Mouse (Mus musculus) hindbrain, postnatal 0 days (tissue): ENCODE measurements at regions not wholly inside any gene's neighbourhood (a gene's known extent, or its start where the extent isn't known, plus 50 kb on each side); places are given as distances from the start of the nearest gene placed in this dataset.
A peak's percentile ranks its signal among the peaks of the same experiment; 100 is the strongest.

Source experiments
- ATAC-seq: fragments of 200-750 bp; cut with Nextera tagmentation; 2 replicates; pipeline ENCODE4 v1.8.0; 2017; ENCODE audit warnings: mild to moderate bottlenecking, moderate TSS enrichment, moderate library complexity
- DNase-seq: peaks from one replicate; pipeline ENCODE4 v3.0.0-alpha.2; 2015; ENCODE audit warnings: low spot score
- H3K27ac ChIP-seq: fragments of 300-500 bp; sonication (generic); 2 replicates; pipeline ENCODE4 v1.5.1; 2014; ENCODE audit warnings: mild to moderate bottlenecking
- H3K27me3 ChIP-seq: fragments of 300-500 bp; sonication (generic); 2 replicates; pipeline ENCODE4 v1.6.1; 2014; ENCODE audit warnings: low read length, mixed read lengths; ENCODE audit not compliant: insufficient read depth
- H3K36me3 ChIP-seq: fragments of 300-500 bp; sonication (generic); 2 replicates; pipeline ENCODE4 v1.6.1; 2014; ENCODE audit warnings: low read length, mixed read lengths; ENCODE audit not compliant: insufficient read depth
- H3K4me1 ChIP-seq: fragments of 300-500 bp; sonication (generic); 2 replicates; pipeline ENCODE4 v1.6.1; 2014; ENCODE audit warnings: antibody characterized with exemption, low read length, mixed read lengths; ENCODE audit not compliant: insufficient read depth
- H3K4me2 ChIP-seq: fragments of 300-500 bp; sonication (generic); 2 replicates; pipeline ENCODE4 v1.6.1; 2014; ENCODE audit warnings: low read depth, mild to moderate bottlenecking, low read length, moderate library complexity, mixed read lengths
- H3K4me3 ChIP-seq: fragments of 300-500 bp; sonication (generic); 2 replicates; pipeline ENCODE4 v1.5.1; 2014; ENCODE audit warnings: low read length
- H3K9ac ChIP-seq: fragments of 300-500 bp; sonication (generic); replicated peaks from 2 replicates; pipeline ENCODE4 v1.6.1; 2014; ENCODE audit warnings: mild to moderate bottlenecking, low read length, moderate library complexity, mixed read lengths
- H3K9me3 ChIP-seq: fragments of 300-500 bp; sonication (generic); 2 replicates; pipeline ENCODE4 v1.6.1; 2016; ENCODE audit warnings: low read length, mixed read lengths
- CTCF ChIP-seq: IDR thresholded peaks from 2 replicates; pipeline ENCODE4 v1.5.1; 2016; ENCODE audit warnings: antibody characterized with exemption, control low read depth, low read depth
- WGBS: fragments of 180-500 bp; shearing (Covaris S2); extraction: QIAGEN DNeasy Blood & Tissue Kit; methylation state at CpG from one replicate; pipeline ENCODE4 v1.1.7; 2014; 5-methylcytosine and 5-hydroxymethylcytosine counted together

GRCm38 (mm10) chr5:60143391-60143790 lies 1665.2 kb upstream of the G6pd2 start:
- Histone ChIP-seq H3K9ac (no peak overlapping the region), H3K27ac (no peak overlapping the region), H3K9me3 (no peaks in the 10 kb centered on the region), H3K27me3 (no peaks in the 10 kb centered on the region), H3K4me3 (no peak overlapping the region), H3K4me1 (no peaks in the 10 kb centered on the region), H3K4me2 (no peak overlapping the region), H3K36me3 (no peaks in the 10 kb centered on the region)
- WGBS: 37% methylated on average over 2 of the region's 2 CpGs
- DNase-seq (peak; percentile 32), ATAC-seq (no peak)
- no peak for TF ChIP-seq CTCF

DNA sequence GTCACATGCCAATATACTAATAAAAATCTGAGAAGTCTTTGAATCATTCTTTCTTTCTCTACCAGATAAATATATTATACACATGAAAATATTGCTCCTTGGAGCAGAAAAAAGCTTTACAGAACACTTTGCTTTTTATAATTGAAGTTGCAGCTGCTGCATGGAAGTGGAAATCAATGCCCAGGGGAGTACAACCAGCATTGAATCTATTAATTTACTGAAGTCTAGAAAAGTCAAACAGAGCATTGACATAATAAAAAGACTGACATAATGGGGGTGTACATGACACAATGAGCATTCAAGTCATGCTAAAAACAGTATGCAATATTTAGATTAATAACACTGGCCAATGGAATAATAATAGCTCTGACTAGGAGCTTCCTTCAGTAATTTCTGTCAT lies 1663.0 kb upstream of the G6pd2 start:
- no peak overlapping the region for H3K4me3 ChIP-seq
- no peak for ATAC-seq
- no peak overlapping the region for H3K4me2 ChIP-seq
- no peaks in the 10 kb centered on the region for H3K27me3 ChIP-seq
- no peaks in the 10 kb centered on the region for H3K9me3 ChIP-seq
- H3K9ac ChIP-seq: no peak overlapping the region
- TF ChIP-seq CTCF: no peak
- DNase-seq: peak; percentile 20
- no peaks in the 10 kb centered on the region for H3K36me3 ChIP-seq
- no peak overlapping the region for H3K27ac ChIP-seq
- no peaks in the 10 kb centered on the region for H3K4me1 ChIP-seq
